Mouse (Mus musculus) cerebral cortex, adult 2 months (tissue): ENCODE measurements around the gene Ncapd3.

Experiments
- WGBS: fragments of 180-500 bp; shearing (Covaris S2); methylation state at CpG from one replicate; pipeline ENCODE4 v1.1.7; 2018; 5-methylcytosine and 5-hydroxymethylcytosine counted together

Gene Ncapd3

DNA sequence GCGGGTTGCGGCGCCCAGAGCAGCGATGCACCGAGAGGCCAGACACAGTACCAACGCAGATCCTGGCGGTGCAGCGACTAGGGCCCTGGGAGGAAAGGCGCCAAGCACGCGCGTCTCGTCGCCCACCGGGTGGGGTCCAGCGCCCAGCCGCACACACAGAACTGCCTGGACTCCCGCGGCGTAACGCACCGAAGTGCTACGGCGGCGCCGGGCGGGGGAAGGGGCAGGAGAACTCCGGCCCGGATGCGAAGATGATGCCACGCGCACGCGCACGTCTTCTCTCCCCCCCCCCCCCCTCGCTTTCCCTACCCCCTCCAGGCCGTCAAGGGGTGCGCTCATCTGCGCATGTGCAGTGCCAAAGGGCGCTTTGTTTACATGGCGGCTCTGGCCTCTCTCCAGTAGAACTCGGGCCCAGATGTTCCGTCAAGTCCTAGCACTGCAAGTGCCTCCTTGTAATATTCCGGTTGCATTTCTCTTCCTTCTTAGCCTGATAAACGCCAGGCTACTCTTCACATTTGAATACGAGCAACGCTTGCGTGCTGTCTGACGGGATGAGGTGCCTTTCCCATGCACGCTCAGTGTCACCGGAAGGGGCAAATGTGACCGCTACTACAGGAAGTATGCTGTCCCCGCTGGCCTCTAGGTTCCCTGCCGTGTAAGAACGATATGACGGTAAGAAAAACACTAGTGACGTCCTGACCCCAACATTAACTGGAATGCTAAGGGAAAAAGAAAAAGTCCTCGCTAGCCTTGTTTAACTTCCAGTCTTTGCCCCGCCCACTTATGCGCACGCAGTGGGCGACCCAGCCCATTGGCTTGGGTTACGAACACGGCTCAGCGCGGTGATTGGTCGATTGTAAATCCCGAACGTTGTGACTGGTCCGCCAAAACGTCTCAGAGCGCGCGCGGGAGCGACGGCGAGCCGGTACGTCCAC lies at the start of gene Ncapd3, which contains the start of gene Vps26b:
TSS of gene Ncapd3 (plus strand) at position 348 of the 935 bp plus-strand sequence.
TSS of gene Vps26b (minus strand) at position 238 of the 935 bp plus-strand sequence.
- under 1% methylated on average over 80 of the region's 80 CpGs for WGBS

DNA sequence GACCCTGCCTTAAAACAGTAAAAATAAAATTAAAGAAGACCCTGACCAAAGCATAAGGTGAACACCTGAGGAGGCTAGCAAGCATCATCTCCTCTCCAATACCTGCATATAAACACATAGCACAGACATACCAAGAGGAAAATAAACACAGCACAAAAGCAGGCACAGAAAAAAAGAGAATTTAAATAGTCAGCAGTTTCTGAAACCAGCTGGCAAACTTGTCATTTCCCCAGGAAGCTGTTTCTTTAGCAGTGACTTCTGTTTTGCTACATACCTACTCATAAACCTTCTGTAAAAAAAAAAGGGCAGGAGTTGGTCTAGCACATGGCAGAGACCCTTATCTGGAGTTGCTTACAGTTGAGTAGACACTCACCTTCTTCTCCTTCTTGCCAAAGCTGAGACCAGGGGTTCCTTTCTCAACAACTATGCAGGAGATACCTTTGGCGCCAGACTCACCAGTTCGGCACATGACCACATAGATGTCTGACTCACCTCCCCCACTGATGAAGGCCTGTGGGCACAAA lies 44.8 kb upstream of the Ncapd3 start:
- 95% methylated on average over 2 of the region's 2 CpGs for WGBS

- WGBS: 96% methylated on average over 6 of the region's 6 CpGs
Observed at GRCm38 (mm10) chr9:26985668-26986277, 44.2 kb upstream of the Ncapd3 start.

DNA sequence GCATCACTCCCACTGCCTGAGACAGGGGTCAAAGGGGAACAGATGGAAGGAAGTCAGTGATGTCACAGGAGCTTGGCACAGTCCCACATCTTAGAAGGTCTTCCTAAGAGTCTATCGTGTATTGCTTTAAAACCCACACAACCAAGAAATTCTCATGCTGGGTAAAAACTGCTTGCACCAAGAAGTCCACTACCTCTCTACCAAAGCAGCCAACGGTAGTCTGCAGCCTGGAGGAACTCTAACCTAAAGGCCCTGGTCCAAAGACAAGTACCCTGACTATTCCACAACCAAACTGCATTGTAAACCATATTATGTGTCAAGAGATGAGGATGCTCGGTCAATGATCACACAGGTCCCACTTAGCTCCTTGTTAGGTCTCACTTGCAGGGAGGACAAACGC lies 39.8 kb upstream of the Ncapd3 start:
- WGBS: 87% methylated on average over 4 of the region's 4 CpGs

DNA sequence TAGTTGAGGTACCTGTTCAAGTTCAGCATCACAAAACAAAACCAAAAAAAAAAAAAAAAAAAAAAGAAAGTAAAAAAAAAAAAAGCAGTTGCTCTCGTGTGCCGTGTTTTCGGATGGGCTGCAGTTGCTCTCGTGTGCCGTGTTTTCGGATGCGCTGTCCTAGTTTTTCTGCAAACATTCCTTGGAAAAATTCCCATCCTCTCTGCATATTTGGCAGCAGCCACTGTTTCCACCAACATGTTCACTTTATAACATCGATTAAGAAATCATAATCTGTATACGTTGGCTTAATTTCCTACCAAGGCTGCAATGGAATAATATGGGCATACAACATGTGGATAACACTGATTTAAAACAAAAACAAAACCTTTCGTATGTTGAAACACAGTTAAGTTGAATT lies 36.9 kb upstream of the Ncapd3 start:
- 42% methylated on average over 10 of the region's 10 CpGs for WGBS

- 75% methylated on average over 3 of the region's 3 CpGs for WGBS
Observed at GRCm38 (mm10) chr9:26993900-26994299, 36.1 kb upstream of the Ncapd3 start.

- 91% methylated on average over 3 of the region's 3 CpGs for WGBS
Observed at GRCm38 (mm10) chr9:26997062-26997461, 32.9 kb upstream of the Ncapd3 start.

DNA sequence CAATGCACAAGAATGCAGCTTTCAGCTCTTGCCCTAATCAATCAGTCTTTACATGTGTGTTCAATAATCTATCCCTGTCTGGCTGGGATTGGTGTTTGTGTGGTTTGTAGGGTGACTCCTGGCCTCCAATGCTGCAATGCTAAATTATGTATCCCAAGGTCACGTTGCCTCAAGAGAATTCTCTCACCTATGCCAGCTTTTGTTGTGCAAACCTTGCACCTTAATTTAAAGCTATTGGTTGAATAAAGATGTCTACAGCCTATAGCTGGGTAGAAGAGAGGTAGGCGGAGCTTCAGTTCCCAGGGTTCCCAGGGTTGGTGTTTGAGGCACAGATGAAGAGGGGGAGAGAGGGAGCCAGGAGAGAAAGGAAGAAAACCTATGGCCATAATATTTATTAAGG lies 32.5 kb upstream of the Ncapd3 start:
- WGBS: 89% methylated on average over 2 of the region's 2 CpGs

DNA sequence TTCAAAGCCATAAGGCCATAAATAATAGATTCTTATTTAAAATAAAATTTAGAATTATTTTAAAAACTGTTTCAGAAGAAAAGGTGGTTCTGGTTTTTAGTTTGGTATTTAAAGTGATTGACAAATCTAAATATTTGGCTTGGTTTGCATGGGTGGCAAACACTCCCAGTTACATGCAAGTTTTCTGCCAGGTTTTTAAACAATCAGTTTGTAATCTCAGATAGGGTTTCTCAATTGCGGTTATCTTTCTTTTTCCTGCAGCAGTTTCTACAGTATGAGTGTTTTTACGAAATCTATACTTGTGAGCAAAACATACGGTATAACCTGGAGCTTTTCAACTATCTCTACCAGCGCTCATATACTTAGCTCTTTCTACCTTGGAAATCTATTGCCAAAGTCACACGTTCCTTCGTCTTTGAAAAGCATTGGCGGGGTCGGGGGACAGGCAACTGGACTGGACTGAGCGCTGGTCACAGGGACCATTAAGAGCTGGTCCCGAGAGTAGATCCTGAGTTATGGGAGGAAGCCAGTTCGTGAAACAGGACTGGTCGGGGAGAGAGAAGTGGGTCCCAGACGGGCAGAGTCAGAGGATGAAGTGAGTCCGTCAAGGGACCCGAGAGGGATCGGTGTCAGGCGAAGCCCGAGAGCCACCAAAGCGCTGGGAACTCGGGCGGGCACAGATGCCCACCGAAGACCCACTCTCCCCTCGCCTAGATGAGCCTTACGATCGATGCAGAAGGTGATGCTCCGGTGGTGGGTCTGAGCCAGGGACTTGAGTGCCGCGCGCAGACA lies 31.1 kb upstream of the Ncapd3 start:
- WGBS: under 1% methylated on average over 29 of the region's 29 CpGs

DNA sequence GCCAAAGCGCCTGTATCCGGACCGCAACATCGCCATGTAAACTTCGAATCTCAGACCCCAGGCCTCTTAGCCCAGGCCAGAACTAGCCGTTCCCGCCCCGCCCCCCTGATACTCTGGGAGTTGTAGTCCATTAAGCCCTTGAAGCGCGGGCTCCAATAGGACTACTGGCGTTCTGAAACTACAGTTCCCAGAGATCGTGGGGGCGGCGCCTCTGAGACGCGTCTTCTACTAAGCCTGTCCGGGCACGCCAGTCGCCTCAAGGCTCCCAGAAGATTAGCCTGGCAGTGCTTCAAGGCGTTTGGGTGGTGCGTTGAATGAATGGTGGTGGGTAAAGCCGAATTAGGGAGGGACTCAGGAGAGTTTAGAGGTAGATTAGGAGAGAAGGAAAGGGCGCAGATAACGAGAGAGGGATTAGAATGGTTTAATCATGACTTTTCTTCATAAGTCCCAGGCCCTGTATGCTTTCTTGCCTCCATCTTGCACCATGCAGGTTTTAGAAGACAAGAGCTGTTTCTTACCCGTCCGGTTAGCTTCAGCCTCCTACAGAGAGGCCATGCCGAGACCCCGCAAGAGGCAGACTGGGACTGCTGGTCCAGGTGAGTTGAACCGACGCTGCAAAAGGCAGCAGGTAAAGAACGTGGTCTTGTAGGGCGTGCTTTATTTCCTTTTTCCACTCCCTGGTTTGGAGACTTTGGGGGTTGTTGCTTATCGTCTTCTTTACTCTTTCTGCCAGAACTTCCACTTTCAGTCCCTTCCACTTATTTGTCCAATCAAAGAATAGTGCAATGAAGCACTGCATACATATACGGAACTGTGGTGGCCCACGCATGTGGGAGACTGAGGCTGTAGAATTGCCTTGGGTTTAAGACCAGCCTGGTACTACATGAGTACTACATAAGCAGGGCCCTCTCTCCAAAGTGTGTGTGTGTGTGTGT lies 30.2 kb upstream of the Ncapd3 start, which contains the start of the genes Acad8 and Thyn1:
TSS of gene Acad8 (minus strand) at position 106 of the 935 bp plus-strand sequence.
TSS of gene Thyn1 (plus strand) at position 250 of the 935 bp plus-strand sequence.
- WGBS: under 1% methylated on average over 35 of the region's 35 CpGs

DNA sequence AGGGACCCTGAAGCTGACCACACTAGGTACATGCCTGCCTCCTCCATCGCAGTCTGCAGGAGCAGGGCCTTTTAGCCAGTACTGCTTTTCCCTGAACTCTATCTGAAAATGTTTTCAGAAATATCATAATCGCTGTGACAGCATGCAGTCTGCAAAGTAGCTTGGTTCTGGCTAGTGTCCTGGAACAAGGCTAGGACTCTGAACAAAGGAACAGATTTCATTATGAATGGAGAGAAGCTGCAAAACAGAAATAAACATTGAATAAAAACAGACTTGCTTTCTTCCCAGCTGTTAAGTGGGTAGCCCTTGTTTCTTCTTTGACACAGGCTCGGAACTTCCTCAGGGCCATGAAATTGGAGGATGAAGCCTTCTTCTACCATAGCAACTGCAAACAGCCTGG lies 24.7 kb upstream of the Ncapd3 start:
- 43% methylated on average over 3 of the region's 3 CpGs for WGBS

- WGBS: 26% methylated on average over 1 of the region's 1 CpGs
Observed at GRCm38 (mm10) chr9:27005933-27006332, 24.0 kb upstream of the Ncapd3 start.

GRCm38 (mm10) chr9:27006866-27007265 lies 23.1 kb upstream of the Ncapd3 start:
- 78% methylated on average over 5 of the region's 5 CpGs for WGBS

DNA sequence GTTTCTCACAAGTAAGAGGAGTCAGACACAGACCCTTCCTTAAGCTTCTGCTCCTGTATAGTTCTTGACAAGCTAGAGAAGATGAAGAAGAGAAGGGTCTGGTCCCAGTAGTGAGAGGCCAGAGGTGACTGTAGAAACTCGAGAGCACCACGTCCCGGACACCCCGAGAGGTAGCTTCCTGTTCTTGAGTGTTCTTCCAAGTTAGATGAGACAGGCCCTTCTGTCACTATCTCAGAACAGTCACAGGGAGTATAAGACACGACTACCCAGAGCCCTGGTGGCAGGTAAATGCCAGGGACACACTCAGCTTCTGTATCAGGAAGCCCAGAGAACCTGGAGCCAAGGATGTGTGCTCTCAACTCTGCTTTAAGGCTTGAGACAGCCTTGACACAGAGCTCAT lies 20.7 kb upstream of the Ncapd3 start:
- 79% methylated on average over 5 of the region's 5 CpGs for WGBS

- 82% methylated on average over 4 of the region's 4 CpGs for WGBS
Observed at GRCm38 (mm10) chr9:27011572-27011971, 18.4 kb upstream of the Ncapd3 start.

DNA sequence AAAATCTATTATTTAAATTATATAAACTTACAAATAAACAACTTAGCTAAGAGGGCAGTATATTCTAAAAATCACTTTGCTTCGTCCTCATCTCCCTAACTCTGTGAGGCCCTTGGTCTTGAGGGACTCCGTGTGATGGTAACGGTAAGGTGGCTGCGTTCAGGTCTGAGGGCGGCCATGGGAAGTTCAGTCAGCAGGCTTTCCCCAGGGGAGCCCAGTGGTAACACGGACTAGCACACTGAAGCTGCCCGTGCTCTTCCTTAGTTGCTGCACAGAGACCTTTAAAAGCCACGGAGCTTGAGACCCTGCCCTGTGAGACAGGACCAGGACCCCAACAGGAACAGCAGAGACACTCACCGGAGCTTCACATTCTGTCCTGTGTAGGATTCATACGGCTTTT lies 11.0 kb upstream of the Ncapd3 start:
- 88% methylated on average over 10 of the region's 10 CpGs for WGBS

DNA sequence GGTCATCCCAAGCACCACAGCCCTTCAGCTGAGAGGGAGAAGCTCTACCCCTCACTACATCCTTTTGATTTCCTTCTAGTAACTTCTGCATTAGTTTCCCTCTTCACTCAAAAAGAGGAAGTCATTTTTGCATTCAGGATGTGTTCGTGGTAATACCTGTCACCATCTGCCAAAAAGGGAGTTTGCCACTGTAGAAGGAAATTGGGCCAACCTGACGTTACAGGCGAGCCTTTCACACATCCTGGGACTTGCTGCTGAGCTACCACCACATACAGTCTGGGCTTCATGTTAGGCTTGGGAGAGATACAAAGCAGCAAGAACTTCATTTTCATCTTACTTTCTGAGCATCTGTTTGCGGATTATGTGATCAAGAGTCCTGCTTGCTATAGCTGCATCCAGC lies 6.3 kb upstream of the Ncapd3 start:
- WGBS: 31% methylated on average over 4 of the region's 4 CpGs

DNA sequence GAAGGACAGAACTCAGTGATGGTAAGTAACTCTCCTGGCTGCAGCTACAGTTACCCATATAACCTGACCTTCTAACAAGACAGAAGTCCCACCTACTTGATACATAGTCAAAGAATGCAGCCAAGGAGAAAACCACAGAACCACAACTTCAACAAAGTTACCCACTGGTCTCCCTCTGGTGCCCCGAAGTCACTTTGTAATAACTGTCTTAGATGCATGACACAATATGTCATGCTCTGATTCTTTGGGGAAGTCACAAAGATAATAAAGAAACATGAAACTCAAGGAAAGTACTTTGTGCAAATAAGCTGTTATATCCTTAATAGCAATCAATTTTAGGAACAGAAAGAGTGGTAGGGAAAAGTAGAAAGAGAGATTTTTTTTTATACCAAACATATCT lies 3.3 kb upstream of the Ncapd3 start:
- 49% methylated on average over 1 of the region's 1 CpGs for WGBS

DNA sequence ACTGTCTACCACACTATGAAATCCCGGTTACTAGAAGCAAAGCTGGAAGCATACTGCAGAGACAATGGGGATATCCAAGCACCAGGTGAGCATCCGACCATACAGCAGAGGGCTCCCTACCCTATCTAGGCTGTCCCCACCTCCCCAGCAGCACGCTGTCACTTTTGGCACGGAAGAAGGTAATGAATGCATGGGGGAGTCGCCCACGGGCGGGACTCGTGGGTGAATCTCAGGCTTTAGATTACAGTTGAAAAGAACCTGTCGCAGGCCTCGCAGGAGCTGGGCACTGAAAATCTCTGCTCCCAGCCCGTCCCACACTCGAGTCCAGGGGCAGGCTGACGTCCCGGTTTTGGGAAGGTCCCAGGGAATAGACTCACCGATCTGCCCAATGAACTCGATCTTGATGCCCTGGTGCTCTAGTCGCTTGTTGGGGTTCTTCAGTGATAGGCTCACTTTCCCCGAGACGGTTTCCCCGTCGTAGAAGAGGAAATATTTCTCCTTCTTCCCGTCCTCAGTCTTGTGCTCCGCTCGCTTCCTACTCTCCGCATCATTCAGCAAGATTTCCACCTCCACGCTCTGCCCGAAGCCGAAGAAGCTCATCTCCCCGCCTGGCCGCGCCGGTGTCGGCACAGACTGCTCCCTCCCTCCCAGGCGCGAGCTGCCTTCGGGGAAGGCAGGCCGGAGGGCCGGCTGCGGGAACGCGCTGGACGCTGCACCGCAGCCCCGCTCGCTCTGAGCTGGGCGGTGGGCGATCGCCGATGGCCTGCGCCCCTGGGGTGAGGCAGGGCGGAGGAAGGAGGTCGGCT lies 750 bp upstream of the Ncapd3 start:
- 1% methylated on average over 52 of the region's 52 CpGs for WGBS

DNA sequence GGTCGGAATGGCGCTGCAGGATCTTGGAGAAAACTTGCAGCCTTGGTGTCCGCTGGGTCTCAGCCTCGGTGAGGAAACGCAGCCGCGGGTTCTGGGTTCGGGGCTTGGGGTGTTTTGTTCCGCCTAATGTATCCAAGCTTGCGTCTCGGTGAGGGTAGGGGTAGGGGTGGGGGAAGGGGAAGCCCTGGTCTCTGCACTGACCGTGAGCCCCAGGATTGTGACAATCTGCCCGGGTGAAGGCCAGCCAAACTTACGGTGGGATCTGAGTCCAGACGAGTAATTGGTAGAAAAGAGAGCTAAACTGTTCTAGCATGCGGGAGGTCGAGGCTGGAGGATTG lies 757 bp downstream of the Ncapd3 start:
- 1% methylated on average over 17 of the region's 17 CpGs for WGBS
